Mouse (Mus musculus): ENCODE data around the gene Apol9b. TPM values are rescaled to one million over a fixed set of nuclear protein-coding genes. Genes with fewer than 3 reads are reported as not detected.

The Apol9b gene
- total and polyA plus RNA-seq, 3 experiments = not detected

DNA sequence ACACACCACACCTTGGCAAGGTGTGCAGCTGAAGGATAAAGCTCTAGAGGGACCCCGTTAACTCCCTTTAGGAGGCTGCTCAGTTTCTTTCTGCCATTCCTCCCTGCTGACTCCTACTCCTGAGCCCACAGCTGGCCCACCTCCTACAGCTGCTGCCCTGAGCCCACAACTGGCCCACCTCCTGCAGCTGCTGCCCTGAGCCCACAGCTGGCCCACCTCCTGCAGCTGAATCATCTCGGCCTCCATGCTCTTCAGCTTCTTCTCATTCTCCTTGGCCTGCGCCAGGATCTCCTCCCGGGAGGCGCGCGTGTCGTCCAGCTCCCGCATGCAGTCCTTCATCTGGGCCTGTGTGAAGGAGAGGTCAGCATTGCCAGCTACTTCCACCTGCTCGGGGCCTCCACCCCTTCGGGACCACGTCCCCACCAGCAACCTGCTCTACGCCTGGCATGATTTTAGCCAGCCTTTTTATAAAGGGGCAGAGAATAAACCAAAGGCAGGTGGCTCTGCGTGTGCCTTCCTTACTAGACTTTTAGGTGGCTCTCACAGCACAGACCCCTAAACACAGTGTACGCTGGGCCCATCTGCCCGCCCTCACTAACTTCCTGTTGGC lies 36.8 kb downstream of the Apol9b start:
- no peak overlapping the region for H3K27ac ChIP-seq (ENCODE audit: control insufficient read depth, low read depth, low read length)
- DNase-seq (ENCODE audit: low read depth, low spot score) = no peak
- no peak for TF ChIP-seq ELF1 (IDR thresholded peaks at IDR 0.05; ENCODE audit: low read depth, low read length)
- TF ChIP-seq SIN3A (IDR thresholded peaks at IDR 0.05; ENCODE audit: low read length) = no peak
- no peak for TF ChIP-seq TBP (IDR thresholded peaks at IDR 0.05; ENCODE audit: low read depth, low read length)
- TF ChIP-seq UBTF (IDR thresholded peaks at IDR 0.05; ENCODE audit: borderline replicate concordance, insufficient read depth, low read depth, low read length) = no peak
- TF ChIP-seq NRF1 (IDR thresholded peaks at IDR 0.05; ENCODE audit: insufficient read depth, low read depth, low read length, poor library complexity, severe bottlenecking) = no peak
- TF ChIP-seq EP300 (IDR thresholded peaks at IDR 0.05; ENCODE audit: low read depth in 1 of 2, low read length in 2 of 2) = no peak
- no peak for TF ChIP-seq BHLHE40 (IDR thresholded peaks at IDR 0.05; ENCODE audit: borderline replicate concordance, low read depth, low read length)
- TF ChIP-seq E2F4 (IDR thresholded peaks at IDR 0.05; ENCODE audit: borderline replicate concordance, low read depth, low read length) = no peak
- TF ChIP-seq MXI1 (IDR thresholded peaks at IDR 0.05; ENCODE audit: low read depth, low read length) = no peak
- TF ChIP-seq ZNF384 (IDR thresholded peaks at IDR 0.05; ENCODE audit: low read depth, low read length) = no peak
- no peak for TF ChIP-seq TAL1 (IDR thresholded peaks at IDR 0.05; ENCODE audit: low read length)
- no peak for TF ChIP-seq HCFC1 (IDR thresholded peaks at IDR 0.05; ENCODE audit: low read depth, low read length)
- no peak for TF ChIP-seq MAFK (IDR thresholded peaks at IDR 0.05; ENCODE audit: borderline replicate concordance, low read depth, low read length)
- TF ChIP-seq SMC3 (IDR thresholded peaks at IDR 0.05; ENCODE audit: low read depth, low read length) = no peak
- no peak for TF ChIP-seq ZMIZ1 (IDR thresholded peaks at IDR 0.05; ENCODE audit: low read depth, low read length)
- TF ChIP-seq USF1 (IDR thresholded peaks at IDR 0.05; ENCODE audit: low read depth, low read length) = no peak
- TF ChIP-seq MAZ (IDR thresholded peaks at IDR 0.05; ENCODE audit: low read depth, low read length) = no peak
- no peaks in the 10 kb centered on the region for H3K9me3 ChIP-seq (replicated peaks; ENCODE audit: insufficient read depth, low read length)
- no peaks in the 10 kb centered on the region for H3K4me1 ChIP-seq (ENCODE audit: control insufficient read depth in 1 of 2, insufficient read depth in 2 of 2, low read length in 2 of 2)
- H3K36me3 ChIP-seq (ENCODE audit: control insufficient read depth in 1 of 2, insufficient read depth in 2 of 2, low read length in 2 of 2) = peaks cover 0 to 6% of the 10 kb centered on the region in 2 experiments; a peak in 2 of 4 replicates
- H3K27me3 ChIP-seq (ENCODE audit: control insufficient read depth in 1 of 2, insufficient read depth in 2 of 2, low read length in 2 of 2) = no peaks in the 10 kb centered on the region
- no peak overlapping the region for H3K4me3 ChIP-seq (ENCODE audit: control insufficient read depth in 1 of 2, insufficient read depth in 1 of 2, low read depth in 2 of 2, low read length in 2 of 2)
- no peak overlapping the region for H3K9ac ChIP-seq (ENCODE audit: control insufficient read depth, low read depth, low read length, poor library complexity, severe bottlenecking)
- no peaks in the 10 kb centered on the region for H3K79me2 ChIP-seq (ENCODE audit: control insufficient read depth, insufficient read depth, low read length, poor library complexity)

DNA sequence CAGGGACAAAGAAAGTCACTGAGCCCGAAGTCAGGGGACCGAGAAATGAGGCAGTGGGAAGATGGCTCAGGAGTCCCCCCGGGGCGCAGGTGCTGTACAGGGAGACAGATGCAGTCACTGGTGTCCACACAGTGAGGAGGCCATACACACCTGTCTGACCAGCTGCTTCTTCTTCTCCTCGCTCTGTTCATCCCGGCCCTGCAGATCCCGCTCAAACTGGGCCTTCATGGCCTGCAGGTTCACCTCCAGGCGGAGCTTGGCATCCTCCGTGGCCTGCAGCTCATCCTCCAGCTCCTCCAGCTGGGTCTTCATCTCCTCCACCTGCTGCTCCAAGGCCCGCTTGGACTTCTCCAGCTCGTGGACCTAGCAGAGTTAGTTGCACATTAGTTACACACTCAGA lies 38.1 kb downstream of the Apol9b start:
- no peak for DNase-seq (ENCODE audit: low read depth, low spot score)
- Histone ChIP-seq H3K9ac (ENCODE audit: control insufficient read depth, low read depth, low read length, poor library complexity, severe bottlenecking) (no peak overlapping the region), H3K36me3 (ENCODE audit: control insufficient read depth in 1 of 2, insufficient read depth in 2 of 2, low read length in 2 of 2) (peaks cover 0 to 8% of the 10 kb centered on the region in 2 experiments; a peak in 2 of 4 replicates), H3K4me1 (ENCODE audit: control insufficient read depth in 1 of 2, insufficient read depth in 2 of 2, low read length in 2 of 2) (no peaks in the 10 kb centered on the region), H3K27me3 (ENCODE audit: control insufficient read depth in 1 of 2, insufficient read depth in 2 of 2, low read length in 2 of 2) (no peaks in the 10 kb centered on the region), H3K79me2 (ENCODE audit: control insufficient read depth, insufficient read depth, low read length, poor library complexity) (no peaks in the 10 kb centered on the region), H3K27ac (ENCODE audit: control insufficient read depth, low read depth, low read length) (no peak overlapping the region), H3K4me3 (ENCODE audit: control insufficient read depth in 1 of 2, insufficient read depth in 1 of 2, low read depth in 2 of 2, low read length in 2 of 2) (no peak overlapping the region), H3K9me3 (replicated peaks; ENCODE audit: insufficient read depth, low read length) (no peaks in the 10 kb centered on the region)
- TF ChIP-seq KAT2A (conservative IDR thresholded peaks at IDR 0.05; ENCODE audit: low read depth, low read length) (no peak), CHD2 (IDR thresholded peaks at IDR 0.05; ENCODE audit: low read length) (no peak), ELF1 (IDR thresholded peaks at IDR 0.05; ENCODE audit: low read depth, low read length) (no peak), MYB (IDR thresholded peaks at IDR 0.05; ENCODE audit: low read depth, low read length) (no peak), CHD1 (IDR thresholded peaks at IDR 0.05; ENCODE audit: low read depth, low read length) (no peak), ZMIZ1 (IDR thresholded peaks at IDR 0.05; ENCODE audit: low read depth, low read length) (no peak), USF1 (IDR thresholded peaks at IDR 0.05; ENCODE audit: low read depth, low read length) (no peak), TAL1 (IDR thresholded peaks at IDR 0.05; ENCODE audit: low read length) (no peak), GATA1 (IDR thresholded peaks at IDR 0.05; ENCODE audit: low read depth, low read length) (no peak), MEF2A (IDR thresholded peaks at IDR 0.05; ENCODE audit: extremely low read depth, insufficient replicate concordance, low read depth, low read length, poor library complexity, severe bottlenecking) (no peak), TCF12 (IDR thresholded peaks at IDR 0.05; ENCODE audit: low read depth, low read length) (no peak), CTCF (IDR thresholded peaks at IDR 0.05 in 2 of 3, conservative IDR thresholded peaks at IDR 0.05 in 1 of 3; ENCODE audit: control insufficient read depth in 1 of 3, insufficient read depth in 1 of 3, low read depth in 2 of 3, low read length in 3 of 3, poor library complexity in 1 of 3, severe bottlenecking in 1 of 3) (no peak), SMC3 (IDR thresholded peaks at IDR 0.05; ENCODE audit: low read depth, low read length) (no peak), MXI1 (IDR thresholded peaks at IDR 0.05; ENCODE audit: low read depth, low read length) (no peak)

Data from MEL (cell line).